In the genomic region with DNA sequence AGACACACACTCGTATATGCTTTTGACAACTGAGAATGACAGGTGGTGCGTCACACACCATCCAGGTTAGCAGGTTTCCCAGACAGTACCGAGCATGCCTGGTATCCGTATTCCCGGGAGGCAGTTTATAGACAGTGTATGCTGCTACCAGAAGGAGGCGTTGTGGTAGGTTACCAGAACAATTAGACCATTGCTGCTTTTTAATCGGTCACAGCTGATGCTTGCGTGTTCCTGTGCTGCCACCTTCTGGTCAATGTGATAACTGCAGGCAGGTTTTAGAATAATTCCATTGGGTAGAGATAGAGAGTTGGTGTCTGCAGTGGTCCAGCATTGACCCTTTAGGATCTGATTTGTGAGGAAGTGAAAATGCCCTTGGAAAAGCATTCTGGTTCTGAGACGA, we compare ENCODE assay signal across 9 mouse cellular contexts. TPM values are rescaled to one million over a fixed set of nuclear protein-coding genes. Genes with fewer than 3 reads are reported as not detected.
DNase-seq lines count a peak whose midpoint lies in the region; ATAC-seq lines count a peak whose summit lies in the region.
"Had no signal": no experiment of that assay in that cellular context is flagged by ENCODE, and none has a peak within 500 bp of the region (broad histone marks: within the 10 kb centered on the region; RNA-seq: fewer than 3 reads in every experiment).

No protein-coding gene starts in this region.

- H3K9me3 ChIP-seq in kidney, embryonic 16.5 days (ENCODE audit: low read length) = no peaks in the 10 kb centered on the region
- no peaks in the 10 kb centered on the region for H3K9me3 ChIP-seq in midbrain, embryonic 15.5 days
- H3K9me3 ChIP-seq: embryonic facial prominence, embryonic 13.5 days had no signal

- H3K27ac ChIP-seq in kidney, embryonic 16.5 days (ENCODE audit: low read length) = no peak overlapping the region
- H3K27ac ChIP-seq in midbrain, embryonic 15.5 days = no peak overlapping the region
- H3K27ac ChIP-seq: embryonic facial prominence, embryonic 13.5 days had no signal

- H3K36me3 ChIP-seq in kidney, embryonic 16.5 days (ENCODE audit: insufficient read depth, low read length) = no peaks in the 10 kb centered on the region
- H3K36me3 ChIP-seq in midbrain, embryonic 15.5 days (replicated peaks) = no peaks in the 10 kb centered on the region
- H3K36me3 ChIP-seq: embryonic facial prominence, embryonic 13.5 days had no signal

- peak; percentile 79 for DNase-seq in kidney, adult 18-20 months
- DNase-seq in cerebellum, adult 9-11 months = peak; percentile 92
- DNase-seq in frontal cortex, postnatal 10 days (ENCODE audit: low spot score in 2 of 2) = peak; percentile 71 to 83
- DNase-seq in hindlimb bud, embryonic 11.5 days (ENCODE audit: extremely low spot score, low read depth, low spot score) = peak; percentile 95
- peak; percentile 90 to 95 for DNase-seq in left cerebral cortex, postnatal 25 days (ENCODE audit: low spot score in 2 of 2)
- peak; percentile 27 to 59 for DNase-seq in spleen, postnatal 14 days (ENCODE audit: low spot score in 2 of 2)

- H3K4me2 ChIP-seq in kidney, embryonic 16.5 days (replicated peaks; ENCODE audit: low read depth, low read length) = no peak overlapping the region
- H3K4me2 ChIP-seq in midbrain, embryonic 15.5 days = peak overlapping the region; percentile 33; the same call in 1 of the 2 replicates
- H3K4me2 ChIP-seq: embryonic facial prominence, embryonic 13.5 days had no signal

- H3K4me1 ChIP-seq in kidney, embryonic 16.5 days (ENCODE audit: insufficient read depth, low read length) = no peaks in the 10 kb centered on the region
- no peaks in the 10 kb centered on the region for H3K4me1 ChIP-seq in midbrain, embryonic 15.5 days
- H3K4me1 ChIP-seq: embryonic facial prominence, embryonic 13.5 days had no signal

- no peak overlapping the region for H3K9ac ChIP-seq in kidney, embryonic 16.5 days (replicated peaks; ENCODE audit: low read length)
- no peak overlapping the region for H3K9ac ChIP-seq in midbrain, embryonic 15.5 days
- H3K9ac ChIP-seq: embryonic facial prominence, embryonic 13.5 days had no signal

- ATAC-seq in kidney, embryonic 16.5 days (ENCODE audit: low FRiP score, low TSS enrichment) = no peak
- peak; percentile 90 for ATAC-seq in midbrain, embryonic 15.5 days (replicated peaks)

- no peak overlapping the region for H3K4me3 ChIP-seq in kidney, embryonic 16.5 days (ENCODE audit: low read length)
- no peak overlapping the region for H3K4me3 ChIP-seq in midbrain, embryonic 15.5 days
- H3K4me3 ChIP-seq: embryonic facial prominence, embryonic 13.5 days had no signal

- WGBS in kidney, embryonic 16.5 days = 11% methylated on average over 9 of the region's 9 CpGs
- 8% methylated on average over 9 of the region's 9 CpGs for WGBS in midbrain, embryonic 15.5 days

- intact Hi-C loops in left cerebral cortex, postnatal 25 days (cut with DNase I) = loop anchor here (1.0 kb wide), 2 partner anchors 208 to 432 kb away; no protein-coding TSS in a partner anchor

- peaks cover 4% of the 10 kb centered on the region; the same call in 1 of the 2 replicates for H3K27me3 ChIP-seq in kidney, embryonic 16.5 days (ENCODE audit: insufficient read depth, low read length)
- peaks cover 6% of the 10 kb centered on the region; the same call in 1 of the 2 replicates for H3K27me3 ChIP-seq in midbrain, embryonic 15.5 days (replicated peaks)

RNA-seq across cellular contexts. Expression of gene Sppl2c, which starts 9.7 kb away (rescaled TPM):
- polyA plus RNA-seq in kidney, embryonic 16.5 days (2015; fragmentation: Nextera tagmentation; extraction: Ambion mirVana) = not detected in 2 replicates
- not detected for total RNA-seq in left cerebral cortex, postnatal 25 days (2021)
- polyA plus RNA-seq in midbrain, embryonic 15.5 days (2015; fragmentation: Nextera tagmentation; extraction: Ambion mirVana) = not detected in 2 replicates
- polyA plus RNA-seq: embryonic facial prominence, embryonic 13.5 days had no signal

RNA-seq across cellular contexts. Expression of gene Mapt, which starts 35.4 kb away (rescaled TPM):
- polyA plus RNA-seq in kidney, embryonic 16.5 days (2015; fragmentation: Nextera tagmentation; extraction: Ambion mirVana) = 10.3 and 11.7 TPM in 2 replicates
- 100 to 1,000 TPM; 323 to 328 TPM for total RNA-seq in left cerebral cortex, postnatal 25 days (2021)
- polyA plus RNA-seq in midbrain, embryonic 15.5 days (2015; fragmentation: Nextera tagmentation; extraction: Ambion mirVana) = 1,028 and 1,112 TPM in 2 replicates

Comparison
In these comparisons a context has a peak if more than half of its experiments do, and no peak if none do; other contexts are left out.
1. DNase-seq: peak in every context shown above with its lines; median percentile 95 in hindlimb bud, embryonic 11.5 days; 92 in left cerebral cortex, postnatal 25 days; 92 in cerebellum, adult 9-11 months; 79 in kidney, adult 18-20 months; 77 in frontal cortex, postnatal 10 days; 43 in spleen, postnatal 14 days.
2. RNA of gene Mapt, which starts 35.4 kb away (polyA plus RNA-seq): 1,028 to 1,112 TPM in midbrain, embryonic 15.5 days; 10.3 to 11.7 TPM in kidney, embryonic 16.5 days; every median in the first group is over 10 times any median in the second.